Mouse (Mus musculus): ENCODE results near the gene Pramef6. TPM values are rescaled to one million over a fixed set of nuclear protein-coding genes. Genes with fewer than 3 reads are reported as not detected.
"Not testable (repeated sequence)": the region's sequence is repeated elsewhere in the genome, so short reads cannot be mapped to it uniquely, and the experiment has no call there.

Pramef6 gene
- not detected for total RNA-seq (2021)
- long read RNA-seq, experiment 1 = 0 reads
- long read RNA-seq, experiment 2 = 0 reads

- not testable (repeated sequence) for DNase-seq (ENCODE audit: low spot score in 2 of 2)
Observed at GRCm38 (mm10) chr4:143900280-143900679, at the start of gene Pramef6. Gene Pramef6 (minus strand): TSS chr4:143900380.

DNA sequence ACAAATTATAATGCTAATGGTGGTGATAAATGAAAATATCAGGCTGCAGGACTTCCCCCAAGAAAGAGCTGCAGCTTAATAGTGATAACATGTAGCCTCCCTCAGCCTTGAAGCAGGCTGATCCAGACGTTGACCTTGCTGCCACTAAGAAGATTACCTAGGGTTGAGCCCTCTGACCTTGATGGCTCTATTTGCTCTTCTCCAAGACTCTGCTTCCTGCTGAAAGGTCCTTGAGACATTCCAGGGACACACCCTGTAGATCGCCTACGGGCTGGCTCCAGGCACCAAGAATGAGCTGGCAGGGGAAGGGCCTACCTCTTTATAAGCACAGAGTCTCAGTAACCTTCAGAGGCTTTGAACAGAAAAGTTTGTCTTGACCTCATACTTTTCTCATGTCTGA, 5.8 kb downstream of the Pramef6 start:
- not testable (repeated sequence) for DNase-seq (ENCODE audit: low spot score in 2 of 2)

GRCm38 (mm10) chr4:143882371-143882770, 17.8 kb downstream of the Pramef6 start:
- DNase-seq (ENCODE audit: low spot score in 2 of 2) = not testable (repeated sequence)

DNA sequence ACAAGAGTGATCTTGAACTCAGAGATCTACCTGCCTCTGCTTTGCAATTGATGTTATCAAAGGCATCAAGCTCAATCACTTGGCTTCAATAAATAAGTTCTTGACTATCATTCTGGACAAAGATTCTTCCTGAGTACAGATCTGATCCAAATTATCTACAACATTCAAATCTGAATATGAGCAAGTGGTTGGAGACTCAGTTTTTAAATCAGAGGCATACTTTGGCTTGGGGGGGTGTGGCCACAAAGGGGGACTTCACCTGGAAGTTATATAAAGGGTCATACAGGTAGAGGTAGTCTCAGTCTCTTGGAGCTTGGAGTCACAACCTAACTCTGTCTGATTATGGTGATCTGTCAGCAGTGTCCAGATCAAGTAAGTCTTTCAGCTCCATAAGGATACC, 54.0 kb downstream of the Pramef6 start, which contains the start of gene Gm13103:
TSS of gene Gm13103 (plus strand) at position 301 of the 400 bp plus-strand sequence.
- DNase-seq (ENCODE audit: low spot score in 2 of 2) = not testable (repeated sequence)

Other genes starting within 250 kb of the Pramef6 start
- gene Gm13088, start 243.1 kb downstream of the Pramef6 start, total RNA-seq (2021) = not detected
- gene Gm13089, start 197.7 kb downstream of the Pramef6 start, total RNA-seq (2021) = not detected
- not detected for gene Gm13078, start 180.9 kb downstream of the Pramef6 start, total RNA-seq (2021)
- gene Gm13023, start 111.0 kb downstream of the Pramef6 start, total RNA-seq (2021) = not detected
- gene Gm13084, start 84.3 kb downstream of the Pramef6 start, total RNA-seq (2021) = not detected
- gene Gm13103, start 53.9 kb downstream of the Pramef6 start, total RNA-seq (2021) = not detected
- gene Pramef25, start 50.6 kb upstream of the Pramef6 start, total RNA-seq (2021) = not detected
- not detected for gene Gm13101, start 66.6 kb upstream of the Pramef6 start, total RNA-seq (2021)
- gene Pramef17, start 94.0 kb upstream of the Pramef6 start, total RNA-seq (2021) = not detected
- not detected for gene Pramel4, start 158.7 kb upstream of the Pramef6 start, total RNA-seq (2021)
- gene Gm13102, start 206.1 kb upstream of the Pramef6 start, total RNA-seq (2021) = not detected